Mouse (Mus musculus): Measurements from ENCODE around the gene Abtb2. TPM values are rescaled to one million over a fixed set of nuclear protein-coding genes. Genes with fewer than 3 reads are reported as not detected.
A peak's percentile ranks its signal among the peaks of the same experiment; 100 is the strongest.
"Not testable (repeated sequence)": the region's sequence is repeated elsewhere in the genome, so short reads cannot be mapped to it uniquely, and the experiment has no call there.

Abtb2 gene
- polyA plus RNA-seq (2014; fragmentation: Nextera tagmentation; extraction: Ambion mirVana) = 9.7 and 10.2 TPM in 2 replicates

GRCm38 (mm10) chr2:103565732-103566422, at the start of gene Abtb2:
Gene Abtb2, plus strand, starts transcription at chr2:103566310.
- Histone ChIP-seq H3K36me3 (replicated peaks; ENCODE audit: control insufficient read depth, insufficient read depth, low read depth, low read length) (no peaks in the 10 kb centered on the region), H3K4me1 (ENCODE audit: control insufficient read depth, insufficient read depth, low read length) (peaks cover 2% of the 10 kb centered on the region; the same call in 1 of the 2 replicates), H3K4me3 (ENCODE audit: low read depth, low read length) (peak within 1 kb of the TSS; percentile 57), H3K27ac (replicated peaks; ENCODE audit: low read depth, low read length) (peak within 1 kb of the TSS; percentile 68), H3K9ac (replicated peaks; ENCODE audit: low read length) (peak within 1 kb of the TSS; percentile 71), H3K27me3 (ENCODE audit: control insufficient read depth, insufficient read depth, low read length) (no peaks in the 10 kb centered on the region), H3K4me2 (ENCODE audit: low read depth, low read length) (peak within 1 kb of the TSS; percentile 80), H3K9me3 (replicated peaks; ENCODE audit: control insufficient read depth, low read length) (no peaks in the 10 kb centered on the region)
- peak; percentile 92 for ATAC-seq (replicated peaks; ENCODE audit: insufficient number of reproducible peaks, low FRiP score, low TSS enrichment, low read depth)
- peak; percentile 97 for DNase-seq (ENCODE audit: low spot score)
- under 1% methylated on average over 34 of the region's 34 CpGs for WGBS

- Histone ChIP-seq H3K9me3 (replicated peaks; ENCODE audit: control insufficient read depth, low read length) (no peaks in the 10 kb centered on the region), H3K4me1 (ENCODE audit: control insufficient read depth, insufficient read depth, low read length) (no peaks in the 10 kb centered on the region), H3K27me3 (ENCODE audit: control insufficient read depth, insufficient read depth, low read length) (no peaks in the 10 kb centered on the region), H3K27ac (replicated peaks; ENCODE audit: low read depth, low read length) (no peak overlapping the region), H3K4me2 (ENCODE audit: low read depth, low read length) (no peak overlapping the region), H3K9ac (replicated peaks; ENCODE audit: low read length) (no peak overlapping the region), H3K4me3 (ENCODE audit: low read depth, low read length) (no peak overlapping the region), H3K36me3 (replicated peaks; ENCODE audit: control insufficient read depth, insufficient read depth, low read depth, low read length) (no peaks in the 10 kb centered on the region)
- no peak for DNase-seq (ENCODE audit: low spot score)
- WGBS = 30% methylated on average over 1 of the region's 1 CpGs
- no peak for ATAC-seq (replicated peaks; ENCODE audit: insufficient number of reproducible peaks, low FRiP score, low TSS enrichment, low read depth)
Observed at GRCm38 (mm10) chr2:103516472-103516871, 49.6 kb upstream of the Abtb2 start.

- no peaks in the 10 kb centered on the region for H3K36me3 ChIP-seq (replicated peaks; ENCODE audit: control insufficient read depth, insufficient read depth, low read depth, low read length)
- WGBS = 95% methylated on average over 1 of the region's 1 CpGs
- no peak overlapping the region for H3K9ac ChIP-seq (replicated peaks; ENCODE audit: low read length)
- H3K4me2 ChIP-seq (ENCODE audit: low read depth, low read length) = no peak overlapping the region
- DNase-seq (ENCODE audit: low spot score) (no peak), ATAC-seq (replicated peaks; ENCODE audit: insufficient number of reproducible peaks, low FRiP score, low TSS enrichment, low read depth) (no peak)
- H3K27ac ChIP-seq (replicated peaks; ENCODE audit: low read depth, low read length) = no peak overlapping the region
- H3K9me3 ChIP-seq (replicated peaks; ENCODE audit: control insufficient read depth, low read length) = no peaks in the 10 kb centered on the region
- H3K27me3 ChIP-seq (ENCODE audit: control insufficient read depth, insufficient read depth, low read length) = no peaks in the 10 kb centered on the region
- H3K4me3 ChIP-seq (ENCODE audit: low read depth, low read length) = no peak overlapping the region
- no peaks in the 10 kb centered on the region for H3K4me1 ChIP-seq (ENCODE audit: control insufficient read depth, insufficient read depth, low read length)
Observed at GRCm38 (mm10) chr2:103525596-103525995, 40.5 kb upstream of the Abtb2 start.

- WGBS = 4% methylated on average over 2 of the region's 2 CpGs
- Histone ChIP-seq H3K27ac (replicated peaks; ENCODE audit: low read depth, low read length) (no peak overlapping the region), H3K9ac (replicated peaks; ENCODE audit: low read length) (no peak overlapping the region), H3K9me3 (replicated peaks; ENCODE audit: control insufficient read depth, low read length) (no peaks in the 10 kb centered on the region), H3K4me3 (ENCODE audit: low read depth, low read length) (no peak overlapping the region), H3K4me2 (ENCODE audit: low read depth, low read length) (no peak overlapping the region), H3K4me1 (ENCODE audit: control insufficient read depth, insufficient read depth, low read length) (no peaks in the 10 kb centered on the region), H3K27me3 (ENCODE audit: control insufficient read depth, insufficient read depth, low read length) (no peaks in the 10 kb centered on the region), H3K36me3 (replicated peaks; ENCODE audit: control insufficient read depth, insufficient read depth, low read depth, low read length) (no peaks in the 10 kb centered on the region)
- ATAC-seq (replicated peaks; ENCODE audit: insufficient number of reproducible peaks, low FRiP score, low TSS enrichment, low read depth) (no peak), DNase-seq (ENCODE audit: low spot score) (peak; percentile 75)
Observed at GRCm38 (mm10) chr2:103547132-103547531, 19.0 kb upstream of the Abtb2 start.

GRCm38 (mm10) chr2:103550301-103550700, 15.8 kb upstream of the Abtb2 start:
- not testable (repeated sequence) for DNase-seq (ENCODE audit: low spot score); H3K27ac ChIP-seq (replicated peaks; ENCODE audit: low read depth, low read length); H3K4me2 ChIP-seq (ENCODE audit: low read depth, low read length); H3K27me3 ChIP-seq (ENCODE audit: control insufficient read depth, insufficient read depth, low read length); H3K9me3 ChIP-seq (replicated peaks; ENCODE audit: control insufficient read depth, low read length); H3K9ac ChIP-seq (replicated peaks; ENCODE audit: low read length); H3K4me3 ChIP-seq (ENCODE audit: low read depth, low read length); H3K36me3 ChIP-seq (replicated peaks; ENCODE audit: control insufficient read depth, insufficient read depth, low read depth, low read length); H3K4me1 ChIP-seq (ENCODE audit: control insufficient read depth, insufficient read depth, low read length); ATAC-seq (replicated peaks; ENCODE audit: insufficient number of reproducible peaks, low FRiP score, low TSS enrichment, low read depth)
- 79% methylated on average over 2 of the region's 2 CpGs for WGBS

- Histone ChIP-seq H3K27me3 (ENCODE audit: control insufficient read depth, insufficient read depth, low read length) (no peaks in the 10 kb centered on the region), H3K36me3 (replicated peaks; ENCODE audit: control insufficient read depth, insufficient read depth, low read depth, low read length) (no peaks in the 10 kb centered on the region), H3K4me3 (ENCODE audit: low read depth, low read length) (no peak overlapping the region), H3K4me1 (ENCODE audit: control insufficient read depth, insufficient read depth, low read length) (no peaks in the 10 kb centered on the region), H3K4me2 (ENCODE audit: low read depth, low read length) (no peak overlapping the region), H3K27ac (replicated peaks; ENCODE audit: low read depth, low read length) (no peak overlapping the region), H3K9ac (replicated peaks; ENCODE audit: low read length) (no peak overlapping the region), H3K9me3 (replicated peaks; ENCODE audit: control insufficient read depth, low read length) (no peaks in the 10 kb centered on the region)
- ATAC-seq (replicated peaks; ENCODE audit: insufficient number of reproducible peaks, low FRiP score, low TSS enrichment, low read depth) (no peak), DNase-seq (ENCODE audit: low spot score) (no peak)
- WGBS = 61% methylated on average over 2 of the region's 2 CpGs
Observed at GRCm38 (mm10) chr2:103554041-103554440, 12.1 kb upstream of the Abtb2 start.

GRCm38 (mm10) chr2:103556125-103556877, 9.8 kb upstream of the Abtb2 start:
- no peak overlapping the region for H3K27ac ChIP-seq (replicated peaks; ENCODE audit: low read depth, low read length)
- no peaks in the 10 kb centered on the region for H3K36me3 ChIP-seq (replicated peaks; ENCODE audit: control insufficient read depth, insufficient read depth, low read depth, low read length)
- ATAC-seq (replicated peaks; ENCODE audit: insufficient number of reproducible peaks, low FRiP score, low TSS enrichment, low read depth) = no peak
- no peak overlapping the region for H3K4me2 ChIP-seq (ENCODE audit: low read depth, low read length)
- H3K9me3 ChIP-seq (replicated peaks; ENCODE audit: control insufficient read depth, low read length) = no peaks in the 10 kb centered on the region
- 57% methylated on average over 10 of the region's 10 CpGs for WGBS
- no peak overlapping the region for H3K9ac ChIP-seq (replicated peaks; ENCODE audit: low read length)
- no peaks in the 10 kb centered on the region for H3K4me1 ChIP-seq (ENCODE audit: control insufficient read depth, insufficient read depth, low read length)
- H3K27me3 ChIP-seq (ENCODE audit: control insufficient read depth, insufficient read depth, low read length) = no peaks in the 10 kb centered on the region
- no peak overlapping the region for H3K4me3 ChIP-seq (ENCODE audit: low read depth, low read length)
- peak; percentile 44 for DNase-seq (ENCODE audit: low spot score)

- no peaks in the 10 kb centered on the region for H3K27me3 ChIP-seq (ENCODE audit: control insufficient read depth, insufficient read depth, low read length)
- ATAC-seq (replicated peaks; ENCODE audit: insufficient number of reproducible peaks, low FRiP score, low TSS enrichment, low read depth) (no peak), DNase-seq (ENCODE audit: low spot score) (no peak)
- H3K4me3 ChIP-seq (ENCODE audit: low read depth, low read length) = no peak overlapping the region
- no peaks in the 10 kb centered on the region for H3K9me3 ChIP-seq (replicated peaks; ENCODE audit: control insufficient read depth, low read length)
- H3K9ac ChIP-seq (replicated peaks; ENCODE audit: low read length) = no peak overlapping the region
- no peak overlapping the region for H3K27ac ChIP-seq (replicated peaks; ENCODE audit: low read depth, low read length)
- H3K36me3 ChIP-seq (replicated peaks; ENCODE audit: control insufficient read depth, insufficient read depth, low read depth, low read length) = no peaks in the 10 kb centered on the region
- no peak overlapping the region for H3K4me2 ChIP-seq (ENCODE audit: low read depth, low read length)
- H3K4me1 ChIP-seq (ENCODE audit: control insufficient read depth, insufficient read depth, low read length) = peaks cover 2% of the 10 kb centered on the region; the same call in 1 of the 2 replicates
- WGBS = 69% methylated on average over 4 of the region's 4 CpGs
Observed at GRCm38 (mm10) chr2:103560955-103561354, 5.2 kb upstream of the Abtb2 start.

Measured in embryonic facial prominence, embryonic 11.5 days (tissue).